Mouse (Mus musculus) embryonic stem cell, embryonic (primary cell): ENCODE results near the gene Aifm1.

Experiments used
- CTCF ChIA-PET, 4 experiments: fragments of 300-600 bp in 2 of 4; fragments of 350-600 bp in 2 of 4; sonication (Branson Sonifier 250); formaldehyde crosslinking; loops; one replicate each; lab custom pipeline; 2022; ENCODE audit warnings: inconsistent platforms in 2 of 4; lab: Charles Lee
- POLR2A ChIA-PET, 4 experiments: fragments of 300-600 bp in 2 of 4; fragments of 350-600 bp in 2 of 4; sonication (Branson Sonifier 250); formaldehyde crosslinking; loops; one replicate each; lab custom pipeline; 2022; ENCODE audit warnings: antibody characterized with exemption in 4 of 4, inconsistent platforms in 1 of 4; lab: Charles Lee

The Aifm1 gene

DNA sequence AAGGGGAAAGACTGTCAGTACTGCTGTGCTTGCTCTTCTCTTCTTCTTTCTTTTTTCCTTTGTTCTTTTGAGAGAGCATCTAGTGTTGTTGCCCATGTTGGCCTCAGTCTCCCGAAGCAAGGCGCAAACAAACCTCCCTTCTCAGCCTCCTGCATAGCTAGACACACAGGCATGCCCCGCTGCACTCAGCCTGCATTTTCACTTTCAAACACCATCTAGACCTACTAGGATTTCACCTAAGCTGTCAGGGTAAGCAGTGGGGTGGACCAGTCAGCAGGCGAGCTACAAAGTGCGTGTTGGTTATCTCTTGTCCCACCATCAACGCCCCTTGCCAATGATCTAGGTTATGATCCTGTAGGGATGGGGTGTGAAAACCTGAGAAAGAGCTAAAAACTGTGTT lies 71.8 kb downstream of the Aifm1 start:
- ChIA-PET POLR2A (interaction anchor here in 2 of 4 experiments (1.1 to 2.1 kb wide), 4 partner anchors 9 to 32 kb away, joined by 4 to 5 read pairs (median 4); no protein-coding TSS in a partner anchor), CTCF (no interaction called here)

DNA sequence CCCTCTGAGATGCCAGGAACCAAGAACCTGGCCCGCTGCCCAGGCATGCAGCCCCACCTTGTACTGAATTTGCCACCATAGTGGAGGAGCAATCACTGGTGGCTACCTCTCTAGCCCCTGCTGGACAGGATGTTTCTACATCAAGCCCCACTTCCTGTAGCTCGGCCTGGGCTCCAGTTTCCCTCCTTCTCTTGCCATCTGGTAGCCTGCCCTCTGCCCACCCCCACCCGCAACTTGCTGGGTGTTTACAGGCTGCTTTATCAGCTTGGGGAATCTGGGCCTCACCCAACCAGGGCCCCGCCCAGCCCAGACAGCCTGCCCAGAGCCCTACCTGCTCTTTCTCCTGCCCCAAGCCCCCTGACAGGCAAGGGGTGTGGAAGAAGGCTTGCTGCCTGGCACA lies 74.3 kb downstream of the Aifm1 start:
- ChIA-PET POLR2A (interaction anchor here in 2 of 4 experiments (0.6 to 1.4 kb wide), 3 partner anchors 16 to 18 kb away, joined by 3 to 7 read pairs (median 4); no protein-coding TSS in a partner anchor), CTCF (interaction anchor here in 1 of 4 experiments (2.4 kb wide), 1 partner anchor 23 kb away, joined by 8 read pairs; the partner anchor contains the start of gene Elf4)

GRCm38 (mm10) chrX:48436082-48436481 lies 77.3 kb downstream of the Aifm1 start:
- CTCF ChIA-PET, result interaction anchor here in 1 of 4 experiments (0.5 kb wide), 1 partner anchor 624 kb away, joined by 4 read pairs; no protein-coding TSS in a partner anchor
- POLR2A ChIA-PET, result interaction anchor here in 2 of 4 experiments (1.1 to 1.5 kb wide), 4 partner anchors 10 to 26 kb away, joined by 3 to 5 read pairs (median 4); partner anchors contain the start of gene Elf4 (in 1 of the 2)

GRCm38 (mm10) chrX:48435477-48435900 lies 77.9 kb downstream of the Aifm1 start:
- ChIA-PET POLR2A (interaction anchor here in 2 of 4 experiments (1.1 to 1.3 kb wide), 3 partner anchors 17 to 27 kb away, joined by 3 to 4 read pairs (median 3); partner anchors contain the start of gene Elf4 (in 1 of the 2)), CTCF (interaction anchor here in 1 of 4 experiments (0.5 kb wide), 1 partner anchor 625 kb away, joined by 4 read pairs; no protein-coding TSS in a partner anchor)

GRCm38 (mm10) chrX:48434251-48434650 lies 79.1 kb downstream of the Aifm1 start:
- ChIA-PET POLR2A (interaction anchor here in 2 of 4 experiments (1.2 to 2.8 kb wide), 4 partner anchors 9 to 18 kb away, joined by 3 to 15 read pairs (median 4); no protein-coding TSS in a partner anchor), CTCF (interaction anchor here in 2 of 4 experiments (0.9 to 2.1 kb wide), 2 partner anchors 11 to 28 kb away, joined by 4 to 8 read pairs; partner anchors contain the start of gene Elf4 (in 1 of the 2))

GRCm38 (mm10) chrX:48433527-48433899 lies 79.8 kb downstream of the Aifm1 start:
- POLR2A ChIA-PET, result interaction anchor here in 3 of 4 experiments (1.0 to 2.8 kb wide), 7 partner anchors 10 to 29 kb away, joined by 3 to 15 read pairs (median 5); partner anchors contain the start of gene Elf4 (in 1 of the 3)
- CTCF ChIA-PET, result interaction anchor here in 2 of 4 experiments (0.7 to 2.1 kb wide), 3 partner anchors 9 to 29 kb away, joined by 3 to 8 read pairs (median 3); partner anchors contain the start of gene Elf4 (in 1 of the 2)

- POLR2A ChIA-PET, result interaction anchor here in 3 of 4 experiments (0.6 to 2.8 kb wide), 12 partner anchors 9 to 176 kb away, joined by 3 to 15 read pairs (median 4); partner anchors contain the start of genes Elf4 (in 2 of the 3) and Utp14a (in 1 of the 3)
- CTCF ChIA-PET, result interaction anchor here in 3 of 4 experiments (0.5 to 2.1 kb wide), 5 partner anchors 8 to 141 kb away, joined by 3 to 9 read pairs (median 3); partner anchors contain the start of gene Elf4 (in 1 of the 3)
Measured at GRCm38 (mm10) chrX:48432599-48433526, 80.5 kb downstream of the Aifm1 start.

GRCm38 (mm10) chrX:48429538-48429937 lies 83.8 kb downstream of the Aifm1 start:
- CTCF ChIA-PET, result interaction anchor here in 2 of 4 experiments (0.6 to 1.2 kb wide), 3 partner anchors 33 to 518 kb away, joined by 3 to 5 read pairs (median 3); partner anchors contain the start of genes Elf4 (in 1 of the 2) and Ocrl (in 1 of the 2)
- POLR2A ChIA-PET, result interaction anchor here in 3 of 4 experiments (0.6 to 1.5 kb wide), 6 partner anchors 17 to 125 kb away, joined by 3 to 7 read pairs (median 3); partner anchors contain the start of gene Elf4 (in 1 of the 3)

DNA sequence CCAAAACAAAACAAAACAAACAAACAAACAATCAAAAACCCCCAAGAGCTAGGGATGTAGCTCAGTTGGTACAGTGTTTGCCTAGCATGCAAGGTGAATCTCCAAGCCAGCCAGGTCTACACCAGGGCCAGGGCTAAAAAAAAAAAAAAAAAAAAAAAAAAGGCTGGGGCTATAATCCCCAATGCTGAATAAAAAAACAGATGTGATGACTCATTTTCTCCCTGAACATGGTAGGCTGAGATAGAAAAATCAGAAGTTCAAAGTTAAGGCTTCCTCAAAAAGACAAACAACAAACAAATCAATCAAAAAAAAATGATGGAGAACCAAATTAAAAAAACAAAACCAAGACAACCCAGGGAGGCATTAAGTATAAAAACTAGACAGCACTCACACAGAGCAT lies 84.3 kb downstream of the Aifm1 start:
- CTCF ChIA-PET, result interaction anchor here in 3 of 4 experiments (0.6 to 1.2 kb wide), 3 partner anchors 33 to 75 kb away, joined by 3 to 5 read pairs (median 5); partner anchors contain the start of gene Elf4 (in 1 of the 3)

DNA sequence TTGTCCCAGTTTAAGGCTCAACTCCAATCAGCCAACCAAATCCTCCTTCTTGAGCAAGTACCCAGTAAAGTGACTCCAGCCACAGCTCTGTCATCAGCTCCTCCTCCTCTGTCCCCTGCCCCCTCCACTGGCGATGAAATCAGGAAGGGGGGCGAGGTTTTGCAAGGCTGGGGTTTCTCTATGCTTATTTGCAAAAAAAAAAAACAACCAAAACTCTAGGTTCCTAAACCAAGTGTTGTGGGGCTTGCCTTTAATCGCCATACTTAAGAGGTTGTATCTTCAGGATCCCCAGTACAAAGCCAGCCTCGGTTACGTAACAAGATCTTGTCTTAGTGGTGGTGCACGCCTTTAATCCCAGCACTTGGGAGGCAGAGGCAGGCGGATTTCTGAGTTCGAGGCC lies 84.7 kb downstream of the Aifm1 start:
- ChIA-PET CTCF (interaction anchor here in 3 of 4 experiments (0.6 to 1.1 kb wide), 5 partner anchors 37 to 362 kb away, joined by 3 to 8 read pairs (median 5); no protein-coding TSS in a partner anchor), POLR2A (interaction anchor here in 3 of 4 experiments (0.6 to 1.5 kb wide), 11 partner anchors 17 to 393 kb away, joined by 3 to 8 read pairs (median 3); partner anchors contain the start of gene Elf4 (in 1 of the 3))

More for the DNA sequence above, 84.3 kb downstream of the Aifm1 start:
- POLR2A ChIA-PET, result interaction anchor here in 2 of 4 experiments (0.6 to 1.5 kb wide), 8 partner anchors 18 to 393 kb away, joined by 3 to 7 read pairs (median 3); partner anchors contain the start of gene Elf4 (in 1 of the 2)

DNA sequence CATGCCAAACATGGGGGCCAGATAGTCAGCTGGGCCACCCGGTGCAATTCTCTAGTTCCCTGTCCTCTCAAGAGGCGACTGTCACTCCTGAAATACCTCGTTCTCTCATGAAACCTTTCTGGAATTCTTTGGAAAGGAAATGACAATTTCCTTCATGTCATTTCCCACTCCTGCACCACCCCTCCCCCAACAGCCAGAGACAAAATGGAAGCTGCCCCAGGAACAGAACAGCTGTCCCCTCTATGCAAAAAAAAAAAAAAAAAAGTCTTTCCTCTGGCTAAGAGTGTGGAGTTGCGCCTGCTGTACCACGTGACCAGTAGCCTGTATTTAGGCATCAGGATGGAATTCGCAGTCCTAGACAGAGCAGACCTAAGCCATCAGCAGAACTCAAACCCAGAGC lies 85.1 kb downstream of the Aifm1 start:
- CTCF ChIA-PET, result interaction anchor here in 3 of 4 experiments (0.6 to 1.7 kb wide), 6 partner anchors 18 to 361 kb away, joined by 3 to 8 read pairs (median 4); no protein-coding TSS in a partner anchor

DNA sequence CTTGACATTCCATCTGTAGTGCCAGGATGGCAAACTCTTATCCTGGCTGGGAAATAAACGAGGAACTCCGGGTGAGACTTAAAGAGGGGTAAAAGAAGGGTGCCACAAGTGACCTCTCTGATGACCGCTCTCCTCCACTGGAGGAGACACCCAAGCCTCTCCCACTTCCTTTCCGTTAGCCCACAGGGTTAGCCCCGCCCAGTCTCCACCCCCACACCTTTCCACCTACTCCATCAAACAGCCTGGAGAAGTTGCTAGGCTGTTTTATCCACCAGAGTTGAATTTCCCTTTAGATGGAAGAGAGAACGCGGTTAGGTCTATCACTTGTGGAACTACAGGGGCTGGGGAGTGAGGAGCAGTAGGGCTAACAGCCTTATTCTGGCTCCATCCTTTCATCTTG lies 88.1 kb downstream of the Aifm1 start:
- POLR2A ChIA-PET, result interaction anchor here in 2 of 4 experiments (0.9 to 2.5 kb wide), 3 partner anchors 8 to 88 kb away, joined by 4 to 15 read pairs (median 6); partner anchors contain the start of genes Aifm1 (in 1 of the 2) and Elf4 (in 1 of the 2)
- CTCF ChIA-PET, result interaction anchor here in 3 of 4 experiments (0.5 to 3.0 kb wide), 10 partner anchors 8 to 444 kb away, joined by 3 to 23 read pairs (median 5); partner anchors contain the start of gene Elf4 (in 3 of the 3)

More for the DNA sequence above, 85.1 kb downstream of the Aifm1 start:
- POLR2A ChIA-PET, result interaction anchor here in 3 of 4 experiments (0.7 to 1.7 kb wide), 8 partner anchors 16 to 178 kb away, joined by 3 to 8 read pairs (median 3); partner anchors contain the start of gene Elf4 (in 1 of the 3)
